Mouse (Mus musculus): ENCODE data around the gene Tmem144.

GRCm38 (mm10) chr3:79788959-79789358 lies 63.6 kb downstream of the Tmem144 start:
- TF ChIP-seq CTCF (IDR thresholded peaks at IDR 0.05; ENCODE audit: borderline replicate concordance, extremely low read depth, insufficient read depth, insufficient read length) (no peak), POLR2A (IDR thresholded peaks at IDR 0.05; ENCODE audit: borderline replicate concordance, extremely low read depth, insufficient read depth, insufficient read length, poor library complexity, severe bottlenecking) (no peak)

All from brain, embryonic 14.5 days (tissue).